Mouse (Mus musculus) intestine, embryonic 15.5 days (tissue): ENCODE measurements at regions not wholly inside any gene's neighbourhood (a gene's known extent, or its start where the extent isn't known, plus 50 kb on each side); places are given as distances from the start of the nearest gene placed in this dataset.

Experiments
- ATAC-seq: fragments of 200-750 bp; cut with Nextera tagmentation; 2 replicates; pipeline ENCODE4 v1.8.0; 2017; ENCODE audit warnings: moderate TSS enrichment, moderate library complexity
- H3K27ac ChIP-seq: fragments of 300-500 bp; sonication (generic); 2 replicates; pipeline ENCODE4 v1.5.1; 2015; ENCODE audit warnings: mild to moderate bottlenecking, inconsistent platforms
- H3K27me3 ChIP-seq: fragments of 300-500 bp; sonication (generic); replicated peaks from 2 replicates; pipeline ENCODE4 v1.6.1; 2015; ENCODE audit warnings: inconsistent platforms
- H3K36me3 ChIP-seq: fragments of 300-500 bp; sonication (generic); 2 replicates; pipeline ENCODE4 v1.6.1; 2015; ENCODE audit warnings: inconsistent platforms
- H3K4me1 ChIP-seq: fragments of 300-500 bp; sonication (generic); replicated peaks from 2 replicates; pipeline ENCODE4 v1.6.1; 2015; ENCODE audit warnings: inconsistent platforms
- H3K4me2 ChIP-seq: fragments of 300-500 bp; sonication (generic); replicated peaks from 2 replicates; pipeline ENCODE4 v1.6.1; 2015; ENCODE audit warnings: mild to moderate bottlenecking, inconsistent platforms
- H3K4me3 ChIP-seq: fragments of 300-500 bp; sonication (generic); replicated peaks from 2 replicates; pipeline ENCODE4 v1.5.1; 2015; ENCODE audit warnings: inconsistent platforms
- H3K9ac ChIP-seq: fragments of 300-500 bp; sonication (generic); 2 replicates; pipeline ENCODE4 v1.6.1; 2015; ENCODE audit warnings: inconsistent platforms
- H3K9me3 ChIP-seq: fragments of 300-500 bp; sonication (generic); 2 replicates; pipeline ENCODE4 v1.6.1; 2016; ENCODE audit warnings: inconsistent platforms
- WGBS: fragments of 180-500 bp; shearing (Covaris S2); methylation state at CpG from one replicate; pipeline ENCODE4 v1.1.7; 2015; 5-methylcytosine and 5-hydroxymethylcytosine counted together

- Histone ChIP-seq H3K4me2 (no peak overlapping the region), H3K27ac (no peak overlapping the region), H3K27me3 (no peaks in the 10 kb centered on the region), H3K36me3 (no peaks in the 10 kb centered on the region), H3K4me1 (peaks cover 12% of the 10 kb centered on the region; the same call in 1 of the 2 replicates), H3K9ac (no peak overlapping the region), H3K4me3 (no peak overlapping the region), H3K9me3 (no peaks in the 10 kb centered on the region)
- WGBS = 66% methylated on average over 5 of the region's 5 CpGs
- no peak for ATAC-seq
Measured at GRCm38 (mm10) chr11:117538732-117539131, 54.6 kb downstream of the Gm11733 start.

DNA sequence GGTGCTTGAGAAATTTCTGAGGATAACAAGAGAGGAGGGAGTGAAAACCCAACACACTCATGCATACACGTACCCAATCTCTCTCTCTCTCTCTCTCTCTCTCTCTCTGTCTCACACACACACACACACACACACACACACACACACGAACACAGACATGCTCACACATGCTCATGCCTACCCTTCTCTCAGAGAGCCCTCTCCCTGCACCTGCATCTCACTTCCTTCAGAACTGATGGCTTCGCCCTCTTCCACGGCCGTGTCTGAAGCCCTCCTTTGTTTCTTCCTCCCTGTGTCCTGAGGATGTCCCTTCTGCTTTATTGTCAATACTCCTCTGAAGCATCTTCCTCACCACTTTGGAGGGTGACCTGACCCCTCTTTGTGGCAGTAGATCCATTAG lies 56.4 kb downstream of the Gm11733 start:
- 49% methylated on average over 5 of the region's 5 CpGs for WGBS
- no peaks in the 10 kb centered on the region for H3K36me3 ChIP-seq
- no peak overlapping the region for H3K4me3 ChIP-seq
- no peak overlapping the region for H3K27ac ChIP-seq
- H3K4me1 ChIP-seq = peaks cover 12% of the 10 kb centered on the region; the same call in 1 of the 2 replicates
- H3K27me3 ChIP-seq = no peaks in the 10 kb centered on the region
- no peaks in the 10 kb centered on the region for H3K9me3 ChIP-seq
- no peak overlapping the region for H3K4me2 ChIP-seq
- ATAC-seq = no peak
- H3K9ac ChIP-seq = no peak overlapping the region

GRCm38 (mm10) chr11:117541205-117541884 lies 57.2 kb downstream of the Gm11733 start:
- H3K36me3 ChIP-seq = no peaks in the 10 kb centered on the region
- peak; percentile 51 for ATAC-seq
- 3% methylated on average over 6 of the region's 6 CpGs for WGBS
- H3K9me3 ChIP-seq = no peaks in the 10 kb centered on the region
- no peak overlapping the region for H3K4me3 ChIP-seq
- H3K9ac ChIP-seq = no peak overlapping the region
- H3K27ac ChIP-seq = no peak overlapping the region
- H3K27me3 ChIP-seq = no peaks in the 10 kb centered on the region
- H3K4me1 ChIP-seq = peaks cover 12% of the 10 kb centered on the region; the same call in 1 of the 2 replicates
- H3K4me2 ChIP-seq = no peak overlapping the region

GRCm38 (mm10) chr11:117543191-117543590 lies 59.0 kb downstream of the Gm11733 start:
- H3K27me3 ChIP-seq = no peaks in the 10 kb centered on the region
- no peak overlapping the region for H3K27ac ChIP-seq
- H3K36me3 ChIP-seq = no peaks in the 10 kb centered on the region
- WGBS = 43% methylated on average over 6 of the region's 6 CpGs
- no peaks in the 10 kb centered on the region for H3K9me3 ChIP-seq
- no peak overlapping the region for H3K4me3 ChIP-seq
- H3K4me1 ChIP-seq = peaks cover 12% of the 10 kb centered on the region; the same call in 1 of the 2 replicates
- no peak overlapping the region for H3K4me2 ChIP-seq
- ATAC-seq = no peak
- no peak overlapping the region for H3K9ac ChIP-seq

- peaks cover 12% of the 10 kb centered on the region; the same call in 1 of the 2 replicates for H3K4me1 ChIP-seq
- no peaks in the 10 kb centered on the region for H3K36me3 ChIP-seq
- no peak overlapping the region for H3K27ac ChIP-seq
- H3K4me2 ChIP-seq = no peak overlapping the region
- no peak overlapping the region for H3K4me3 ChIP-seq
- H3K9me3 ChIP-seq = no peaks in the 10 kb centered on the region
- no peak for ATAC-seq
- WGBS = 31% methylated on average over 6 of the region's 6 CpGs
- H3K27me3 ChIP-seq = no peaks in the 10 kb centered on the region
- no peak overlapping the region for H3K9ac ChIP-seq
Measured at GRCm38 (mm10) chr11:117544507-117544906, 60.3 kb downstream of the Gm11733 start.

GRCm38 (mm10) chr11:117544926-117545325 lies 60.8 kb downstream of the Gm11733 start:
- Histone ChIP-seq H3K4me3 (no peak overlapping the region), H3K27me3 (no peaks in the 10 kb centered on the region), H3K36me3 (no peaks in the 10 kb centered on the region), H3K27ac (no peak overlapping the region), H3K9me3 (no peaks in the 10 kb centered on the region), H3K4me2 (no peak overlapping the region), H3K4me1 (peaks cover 12% of the 10 kb centered on the region; the same call in 1 of the 2 replicates), H3K9ac (no peak overlapping the region)
- no peak for ATAC-seq
- 68% methylated on average over 3 of the region's 3 CpGs for WGBS

DNA sequence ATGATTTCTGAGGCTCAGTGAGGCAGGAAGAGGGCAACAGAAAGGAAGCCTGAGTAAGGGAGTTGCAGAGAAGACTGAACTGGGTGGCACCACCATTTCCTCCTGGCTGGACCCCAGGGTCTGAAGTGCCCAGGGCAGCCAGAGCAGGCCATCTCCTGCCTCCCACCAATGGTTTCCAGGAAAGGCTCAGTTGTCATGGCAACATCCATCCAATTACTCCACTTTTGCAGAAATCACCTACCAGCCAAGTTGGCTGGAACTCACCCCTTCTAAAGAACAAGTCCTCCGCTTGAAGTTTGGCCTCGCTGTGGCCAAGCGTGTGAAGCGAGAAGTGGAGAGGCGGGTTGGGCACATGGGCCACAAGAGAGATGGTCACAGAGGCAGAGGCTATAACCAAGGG lies 67.8 kb downstream of the Gm11733 start:
- no peak overlapping the region for H3K27ac ChIP-seq
- H3K9ac ChIP-seq = no peak overlapping the region
- H3K4me1 ChIP-seq = no peaks in the 10 kb centered on the region
- no peaks in the 10 kb centered on the region for H3K9me3 ChIP-seq
- H3K27me3 ChIP-seq = no peaks in the 10 kb centered on the region
- 90% methylated on average over 5 of the region's 5 CpGs for WGBS
- H3K4me3 ChIP-seq = no peak overlapping the region
- no peak for ATAC-seq
- H3K4me2 ChIP-seq = no peak overlapping the region
- no peaks in the 10 kb centered on the region for H3K36me3 ChIP-seq

DNA sequence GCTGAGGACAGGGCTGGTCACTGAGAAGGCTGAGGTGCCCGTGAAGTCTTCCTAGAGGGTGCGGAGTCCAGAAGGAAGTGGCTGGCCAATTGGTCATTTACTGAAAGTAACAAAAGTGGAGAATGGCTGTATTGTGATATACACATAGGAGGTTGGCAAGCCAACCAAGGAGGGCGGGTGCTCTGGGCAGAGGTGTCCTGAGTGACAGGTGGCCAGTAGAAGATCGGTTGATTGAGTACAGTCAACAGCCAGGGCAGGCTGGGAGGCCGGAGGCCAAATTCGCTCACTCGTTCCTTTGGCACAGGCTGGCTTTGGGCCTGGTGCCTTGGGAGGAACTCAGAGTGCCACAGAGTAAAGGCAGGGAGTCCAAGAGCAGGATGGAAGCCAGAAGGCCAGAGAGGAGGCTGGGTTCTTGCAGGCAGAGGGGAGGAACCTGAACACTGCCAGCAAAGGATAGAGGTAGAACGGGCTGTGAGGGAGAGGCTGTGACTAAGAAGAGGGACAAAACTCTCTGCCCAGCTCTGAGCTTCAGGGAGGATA lies 68.3 kb downstream of the Gm11733 start:
- Histone ChIP-seq H3K4me2 (no peak overlapping the region), H3K27me3 (no peaks in the 10 kb centered on the region), H3K9me3 (no peaks in the 10 kb centered on the region), H3K9ac (no peak overlapping the region), H3K36me3 (no peaks in the 10 kb centered on the region), H3K4me3 (no peak overlapping the region), H3K27ac (no peak overlapping the region), H3K4me1 (no peaks in the 10 kb centered on the region)
- whole genome bisulfite sequencing = 90% methylated on average over 8 of the region's 8 CpGs
- no peak for ATAC-seq

DNA sequence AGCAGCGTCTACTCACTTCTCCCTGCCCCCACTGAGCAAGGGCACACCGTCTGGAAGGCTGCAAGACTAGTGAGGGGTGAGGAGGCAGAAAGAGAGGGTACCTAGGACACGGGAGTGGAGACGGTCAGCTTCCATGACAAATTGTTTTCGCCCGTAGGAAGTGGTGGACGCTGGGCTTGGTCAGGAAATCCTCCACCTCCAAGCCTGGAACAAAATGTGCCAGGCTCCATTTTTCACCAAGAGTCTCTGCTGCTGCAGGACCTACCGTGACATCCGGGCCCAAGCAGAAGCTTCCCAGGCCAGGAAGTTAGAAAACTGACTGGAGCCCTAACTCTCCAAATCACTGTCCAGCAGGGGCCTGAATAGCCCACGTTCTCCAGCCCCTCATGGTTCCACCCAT lies 69.9 kb downstream of the Gm11733 start:
- Histone ChIP-seq H3K27me3 (no peaks in the 10 kb centered on the region), H3K27ac (no peak overlapping the region), H3K4me1 (no peaks in the 10 kb centered on the region), H3K9ac (no peak overlapping the region), H3K36me3 (no peaks in the 10 kb centered on the region), H3K4me3 (no peak overlapping the region), H3K4me2 (no peak overlapping the region), H3K9me3 (no peaks in the 10 kb centered on the region)
- 44% methylated on average over 10 of the region's 10 CpGs for WGBS
- no peak for ATAC-seq

GRCm38 (mm10) chr11:117557474-117558381 lies 73.6 kb downstream of the Gm11733 start:
- Histone ChIP-seq H3K27me3 (no peaks in the 10 kb centered on the region), H3K4me2 (no peak overlapping the region), H3K27ac (no peak overlapping the region), H3K9ac (no peak overlapping the region), H3K4me3 (no peak overlapping the region), H3K9me3 (no peaks in the 10 kb centered on the region), H3K36me3 (no peaks in the 10 kb centered on the region), H3K4me1 (no peaks in the 10 kb centered on the region)
- 81% methylated on average over 16 of the region's 16 CpGs for WGBS
- no peak for ATAC-seq

DNA sequence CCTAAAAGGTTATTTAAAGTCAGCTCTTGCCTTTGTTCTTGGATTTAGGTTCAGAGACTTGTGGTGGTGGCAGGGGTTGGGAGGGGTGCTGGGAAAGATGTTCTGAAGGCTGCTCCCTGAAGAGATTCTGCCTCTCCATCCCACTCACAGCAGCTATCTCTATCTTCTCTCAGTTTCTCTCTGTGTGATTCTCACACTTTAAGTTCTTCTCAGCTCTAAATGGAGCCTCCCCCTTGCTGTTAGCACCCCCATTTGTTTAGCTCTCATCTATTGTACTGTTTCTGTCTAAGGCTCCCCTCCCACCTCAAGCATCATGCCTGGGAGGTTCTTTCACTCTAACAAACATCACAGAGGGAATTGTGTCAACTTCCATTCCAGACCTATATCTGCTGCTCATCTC lies 75.7 kb downstream of the Gm11733 start:
- H3K27ac ChIP-seq = no peak overlapping the region
- H3K4me3 ChIP-seq = no peak overlapping the region
- no peaks in the 10 kb centered on the region for H3K27me3 ChIP-seq
- no peak overlapping the region for H3K4me2 ChIP-seq
- H3K9me3 ChIP-seq = no peaks in the 10 kb centered on the region
- H3K4me1 ChIP-seq = no peaks in the 10 kb centered on the region
- H3K36me3 ChIP-seq = no peaks in the 10 kb centered on the region
- no peak overlapping the region for H3K9ac ChIP-seq
- ATAC-seq = no peak

GRCm38 (mm10) chr11:117567961-117568605 lies 83.9 kb downstream of the Gm11733 start:
- ATAC-seq = peak; percentile 35
- H3K27me3 ChIP-seq = no peaks in the 10 kb centered on the region
- H3K4me2 ChIP-seq = no peak overlapping the region
- WGBS = 78% methylated on average over 9 of the region's 9 CpGs
- no peaks in the 10 kb centered on the region for H3K9me3 ChIP-seq
- no peak overlapping the region for H3K9ac ChIP-seq
- H3K36me3 ChIP-seq = no peaks in the 10 kb centered on the region
- peak overlapping the region; percentile 70 for H3K27ac ChIP-seq
- no peak overlapping the region for H3K4me3 ChIP-seq
- peaks cover 12% of the 10 kb centered on the region for H3K4me1 ChIP-seq
